Mouse (Mus musculus) right cerebral cortex, postnatal 4 days (tissue): ENCODE results near the gene Bcl2.
A peak's percentile ranks its signal among the peaks of the same experiment; 100 is the strongest.
"Not testable (repeated sequence)": the region's sequence is repeated elsewhere in the genome, so short reads cannot be mapped to it uniquely, and the experiment has no call there.

ENCODE experiments used
- DNase-seq: peaks from one replicate; pipeline ENCODE4 v3.0.0-alpha.2; 2022

Bcl2 gene

GRCm38 (mm10) chr1:106713621-106714529, at the start of gene Bcl2:
Gene Bcl2 (minus strand): TSS chr1:106714274.
- DNase-seq = peak; percentile 72

- no peak for DNase-seq
These were observed 46.7 kb upstream of the Bcl2 start for GRCm38 (mm10) chr1:106760750-106761149.

GRCm38 (mm10) chr1:106759572-106760435, 45.7 kb upstream of the Bcl2 start, which contains the start of gene Kdsr:
Gene Kdsr (minus strand): TSS chr1:106759727.
- peak; percentile 93 for DNase-seq

- DNase-seq = peak; percentile 30
These were observed 44.9 kb upstream of the Bcl2 start for GRCm38 (mm10) chr1:106758734-106759571.

- no peak for DNase-seq
These were observed 42.6 kb upstream of the Bcl2 start for GRCm38 (mm10) chr1:106756633-106757032.

- DNase-seq = no peak
These were observed 37.9 kb upstream of the Bcl2 start for GRCm38 (mm10) chr1:106752013-106752412.

GRCm38 (mm10) chr1:106750656-106751055, 36.6 kb upstream of the Bcl2 start:
- DNase-seq = no peak

- no peak for DNase-seq
These were observed 34.7 kb upstream of the Bcl2 start for GRCm38 (mm10) chr1:106748555-106749315.

- no peak for DNase-seq
These were observed 28.9 kb upstream of the Bcl2 start for GRCm38 (mm10) chr1:106742980-106743379.

GRCm38 (mm10) chr1:106740735-106741134, 26.7 kb upstream of the Bcl2 start:
- DNase-seq = no peak

GRCm38 (mm10) chr1:106739810-106740209, 25.7 kb upstream of the Bcl2 start:
- no peak for DNase-seq

GRCm38 (mm10) chr1:106738092-106738491, 24.0 kb upstream of the Bcl2 start:
- no peak for DNase-seq

- DNase-seq = no peak
These were observed 22.1 kb upstream of the Bcl2 start for GRCm38 (mm10) chr1:106736211-106736610.

- peak; percentile 28 for DNase-seq
These were observed 21.5 kb upstream of the Bcl2 start for GRCm38 (mm10) chr1:106735586-106735985.

GRCm38 (mm10) chr1:106722061-106722460, 8.0 kb upstream of the Bcl2 start:
- DNase-seq = no peak

- not testable (repeated sequence) for DNase-seq
These were observed 3.7 kb upstream of the Bcl2 start for GRCm38 (mm10) chr1:106717736-106718135.

- peak; percentile 86 for DNase-seq
These were observed 3.1 kb upstream of the Bcl2 start for GRCm38 (mm10) chr1:106717071-106717601.

- DNase-seq = no peak
These were observed 2.1 kb upstream of the Bcl2 start for GRCm38 (mm10) chr1:106716141-106716540.

- DNase-seq = no peak
These were observed 1.3 kb upstream of the Bcl2 start for GRCm38 (mm10) chr1:106715111-106716083.

GRCm38 (mm10) chr1:106714530-106714981, 482 bp upstream of the Bcl2 start:
- DNase-seq = no peak
